Mouse (Mus musculus) stomach, postnatal 0 days (tissue): ENCODE results near the gene Enthd1. TPM values are rescaled to one million over a fixed set of nuclear protein-coding genes. Genes with fewer than 3 reads are reported as not detected.

Experiments used
- ATAC-seq: fragments of 200-750 bp; cut with Nextera tagmentation; 2 replicates; pipeline ENCODE4 v1.8.0; 2017; ENCODE audit not compliant: low FRiP score, low TSS enrichment
- DNase-seq: peaks from one replicate; pipeline ENCODE4 v3.0.0-alpha.2; 2016; ENCODE audit warnings: low spot score
- H3K27ac ChIP-seq: fragments of 300-500 bp; sonication (generic); replicated peaks from 2 replicates; pipeline ENCODE4 v1.5.1; 2014; ENCODE audit warnings: mild to moderate bottlenecking, control low read depth
- H3K27me3 ChIP-seq: fragments of 300-500 bp; sonication (generic); 2 replicates; pipeline ENCODE4 v1.6.1; 2014; ENCODE audit warnings: low read length; ENCODE audit not compliant: control insufficient read depth, insufficient read depth
- H3K36me3 ChIP-seq: fragments of 300-500 bp; sonication (generic); 2 replicates; pipeline ENCODE4 v1.6.1; 2014; ENCODE audit warnings: low read length, mixed read lengths; ENCODE audit not compliant: control insufficient read depth, insufficient read depth
- H3K4me1 ChIP-seq: fragments of 300-500 bp; sonication (generic); replicated peaks from 2 replicates; pipeline ENCODE4 v1.6.1; 2014; ENCODE audit warnings: antibody characterized with exemption; ENCODE audit not compliant: control insufficient read depth, insufficient read depth
- H3K4me2 ChIP-seq: fragments of 300-500 bp; sonication (generic); replicated peaks from 2 replicates; pipeline ENCODE4 v1.6.1; 2014; ENCODE audit warnings: low read depth, mild to moderate bottlenecking, control low read depth, moderate library complexity
- H3K4me3 ChIP-seq: fragments of 300-500 bp; sonication (generic); 2 replicates; pipeline ENCODE4 v1.5.1; 2014; ENCODE audit warnings: low read depth, low read length, control low read depth
- H3K9ac ChIP-seq: fragments of 300-500 bp; sonication (generic); 2 replicates; pipeline ENCODE4 v1.6.1; 2014; ENCODE audit warnings: mild to moderate bottlenecking, low read length, control low read depth, mixed read lengths
- H3K9me3 ChIP-seq: fragments of 300-500 bp; sonication (generic); 2 replicates; pipeline ENCODE4 v1.6.1; 2016; ENCODE audit warnings: low read length; ENCODE audit not compliant: control insufficient read depth
- CTCF ChIP-seq: IDR thresholded peaks from 2 replicates; pipeline ENCODE4 v1.5.1; 2016; ENCODE audit warnings: antibody characterized with exemption, low read depth, mild to moderate bottlenecking, moderate library complexity
- EP300 ChIP-seq: optimal IDR thresholded peaks from 2 replicates; pipeline ENCODE3; 2016; ENCODE audit warnings: antibody characterized with exemption
- WGBS: fragments of 180-500 bp; shearing (Covaris S2); extraction: QIAGEN DNeasy Blood & Tissue Kit; methylation state at CpG from one replicate; pipeline ENCODE4 v1.1.7; 2014; 5-methylcytosine and 5-hydroxymethylcytosine counted together
- polyA plus RNA-seq: library from polyadenylated mRNA; unstranded; fragments of >200 nt; fragmentation: Nextera tagmentation; extraction: Ambion mirVana; gene quantifications from 2 replicates; pipeline ENCODE4 v1.2.1, GENCODE M21; 2015

Gene Enthd1
- polyA plus RNA-seq, 1 experiment from 2014 or later: not detected

- H3K9me3 ChIP-seq: no peaks in the 10 kb centered on the region
- TF ChIP-seq EP300 (no peak), CTCF (no peak)
- no peaks in the 10 kb centered on the region for H3K4me1 ChIP-seq
- H3K27ac ChIP-seq: no peak overlapping the region
- no peak overlapping the region for H3K4me2 ChIP-seq
- H3K36me3 ChIP-seq: no peaks in the 10 kb centered on the region
- no peak overlapping the region for H3K9ac ChIP-seq
- DNase-seq: no peak
- no peak overlapping the region for H3K4me3 ChIP-seq
- 28% methylated on average over 22 of the region's 22 CpGs for WGBS
- no peak for ATAC-seq
- no peaks in the 10 kb centered on the region for H3K27me3 ChIP-seq
Measured at GRCm38 (mm10) chr15:80577166-80577960, 12.4 kb upstream of the Enthd1 start.

GRCm38 (mm10) chr15:80576415-80576994 is 11.5 kb upstream of the Enthd1 start:
- 67% methylated on average over 11 of the region's 11 CpGs for WGBS
- no peaks in the 10 kb centered on the region for H3K27me3 ChIP-seq
- TF ChIP-seq EP300 (no peak), CTCF (no peak)

GRCm38 (mm10) chr15:80575817-80576370 is 10.9 kb upstream of the Enthd1 start:
- WGBS: 89% methylated on average over 13 of the region's 13 CpGs
- DNase-seq (no peak), ATAC-seq (no peak)
- Histone ChIP-seq H3K4me2 (no peak overlapping the region), H3K27ac (no peak overlapping the region), H3K4me3 (no peak overlapping the region), H3K27me3 (no peaks in the 10 kb centered on the region), H3K9me3 (no peaks in the 10 kb centered on the region), H3K36me3 (no peaks in the 10 kb centered on the region), H3K4me1 (no peaks in the 10 kb centered on the region), H3K9ac (no peak overlapping the region)
- no peak for TF ChIP-seq EP300
- no peak for TF ChIP-seq CTCF

More at GRCm38 (mm10) chr15:80576415-80576994, 11.5 kb upstream of the Enthd1 start:
- H3K4me1 ChIP-seq: no peaks in the 10 kb centered on the region
- no peak overlapping the region for H3K4me2 ChIP-seq
- H3K27ac ChIP-seq: no peak overlapping the region
- no peak overlapping the region for H3K9ac ChIP-seq
- DNase-seq (no peak), ATAC-seq (no peak)
- H3K4me3 ChIP-seq: no peak overlapping the region
- no peaks in the 10 kb centered on the region for H3K9me3 ChIP-seq
- no peaks in the 10 kb centered on the region for H3K36me3 ChIP-seq

- Histone ChIP-seq H3K4me1 (no peaks in the 10 kb centered on the region), H3K27ac (no peak overlapping the region), H3K36me3 (no peaks in the 10 kb centered on the region), H3K27me3 (no peaks in the 10 kb centered on the region), H3K9me3 (no peaks in the 10 kb centered on the region), H3K4me3 (no peak overlapping the region), H3K4me2 (no peak overlapping the region), H3K9ac (no peak overlapping the region)
- no peak for DNase-seq
- TF ChIP-seq EP300 (no peak), CTCF (no peak)
- 86% methylated on average over 17 of the region's 17 CpGs for WGBS
- no peak for ATAC-seq
Measured at GRCm38 (mm10) chr15:80574211-80575040, 9.5 kb upstream of the Enthd1 start.

- TF ChIP-seq EP300 (no peak), CTCF (no peak)
- ATAC-seq (no peak), DNase-seq (no peak)
- Histone ChIP-seq H3K27ac (no peak overlapping the region), H3K4me1 (no peaks in the 10 kb centered on the region), H3K9me3 (no peaks in the 10 kb centered on the region), H3K4me2 (no peak overlapping the region), H3K9ac (no peak overlapping the region), H3K36me3 (no peaks in the 10 kb centered on the region), H3K27me3 (no peaks in the 10 kb centered on the region), H3K4me3 (no peak overlapping the region)
- WGBS: 73% methylated on average over 9 of the region's 9 CpGs
Measured at GRCm38 (mm10) chr15:80572811-80573520, 8.0 kb upstream of the Enthd1 start.
